Mouse (Mus musculus): Measurements from ENCODE around the gene Vmn1r63. TPM values are rescaled to one million over a fixed set of nuclear protein-coding genes. Genes with fewer than 3 reads are reported as not detected.
"Not testable (repeated sequence)": the region's sequence is repeated elsewhere in the genome, so short reads cannot be mapped to it uniquely, and the experiment has no call there.

Gene Vmn1r63
- total RNA-seq (2021), result not detected
- long read RNA-seq, experiment 1, result 0 reads
- long read RNA-seq, experiment 2, result 0 reads

- intact Hi-C loops (cut with DNase I; ENCODE audit: low total_unique reads); DNase-seq: not testable (repeated sequence)
These were observed at the start of gene Vmn1r63 for GRCm38 (mm10) chr7:5805345-5805744. Gene Vmn1r63, minus strand, starts transcription at chr7:5805445.

Other genes starting within 250 kb of the Vmn1r63 start
- not detected for gene Vmn1r61, start 192.2 kb downstream of the Vmn1r63 start, total RNA-seq (2021)
- not detected for gene Vmn1r62, start 131.8 kb downstream of the Vmn1r63 start, total RNA-seq (2021)
- gene Vmn1r64, start 79.1 kb upstream of the Vmn1r63 start, total RNA-seq (2021), result not detected
- gene Vmn1r65, start 205.6 kb upstream of the Vmn1r63 start, total RNA-seq (2021), result not detected
- gene Nlrp4c, start 239.7 kb upstream of the Vmn1r63 start, total RNA-seq (2021), result not detected